Mouse (Mus musculus) liver, embryonic 14 days (tissue): Measurements from ENCODE around the gene Slc12a1. TPM values are rescaled to one million over a fixed set of nuclear protein-coding genes. Genes with fewer than 3 reads are reported as not detected.

ENCODE experiments used
- polyA plus RNA-seq: library from polyadenylated mRNA; depleted of rRNA; stranded (reverse); fragments of >200 nt; gene quantifications from 2 replicates; pipeline ENCODE4 v1.2.3, GENCODE M21; 2012; rRNA removed

Gene Slc12a1
- not detected in 2 replicates for polyA plus RNA-seq

DNA sequence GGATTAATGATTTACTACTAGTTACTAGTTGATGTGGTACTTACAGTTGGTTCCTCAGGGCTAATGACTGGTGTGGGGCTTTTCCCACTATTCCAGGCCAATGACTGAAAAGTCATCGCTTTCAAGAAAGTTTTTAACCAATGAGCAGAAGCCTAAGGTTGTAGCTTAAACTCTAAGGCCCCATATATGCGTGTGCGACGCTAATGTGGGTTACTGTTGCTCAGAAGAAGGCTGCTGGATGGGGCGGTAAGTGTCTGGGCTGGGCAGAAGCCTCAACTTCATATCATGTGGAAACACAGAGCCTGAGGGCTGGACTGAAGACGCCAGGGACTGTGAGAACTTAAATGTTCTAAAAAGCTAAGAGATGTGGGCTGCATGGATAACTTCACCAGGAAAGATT lies at the start of gene Slc12a1:
Slc12a1 (plus strand) TSS at position 118 of the 400 bp plus-strand sequence.

DNA sequence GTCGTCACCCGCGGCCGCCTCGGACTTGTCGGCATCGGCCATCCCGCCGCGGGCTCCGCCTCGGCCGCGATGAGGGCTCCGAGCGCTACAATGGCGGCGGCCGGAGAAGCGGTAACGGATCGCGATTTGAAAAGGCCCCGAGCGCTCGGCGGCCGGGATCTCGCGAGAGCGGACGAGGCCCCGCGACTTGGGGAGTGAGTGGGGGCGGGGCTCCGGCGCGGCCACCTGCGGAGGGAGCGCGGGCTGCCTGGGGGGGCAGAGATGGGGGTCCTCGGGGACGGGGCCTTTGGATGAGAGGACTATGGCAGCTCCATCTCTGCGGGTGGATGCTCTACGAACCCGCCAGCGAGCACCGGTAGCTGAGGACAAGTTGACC lies 28.8 kb upstream of the Slc12a1 start, which contains the start of gene Myef2:
Myef2 (minus strand) TSS at position 185 of the 376 bp plus-strand sequence.

GRCm38 (mm10) chr2:125135903-125136811 lies 16.1 kb upstream of the Slc12a1 start, which contains the start of gene Ctxn2:
Gene Ctxn2 (plus strand): TSS chr2:125136692.

GRCm38 (mm10) chr2:125247108-125247961 lies 95.0 kb downstream of the Slc12a1 start, which contains the start of gene Dut:
Gene Dut (plus strand): TSS chr2:125247190.

Other genes starting within 250 kb of the Slc12a1 start
- 2.0 and 2.5 TPM in 2 replicates for gene Slc24a5, start 84.4 kb upstream of the Slc12a1 start, polyA plus RNA-seq
- gene Myef2, start 28.8 kb upstream of the Slc12a1 start, polyA plus RNA-seq: 22.1 and 22.9 TPM in 2 replicates
- gene Ctxn2, start 15.8 kb upstream of the Slc12a1 start, polyA plus RNA-seq: not detected in 2 replicates
- gene Dut, start 94.7 kb downstream of the Slc12a1 start, polyA plus RNA-seq: 96.8 and 108 TPM in 2 replicates